Mouse (Mus musculus): ENCODE results near the gene Hoxc11.

DNA sequence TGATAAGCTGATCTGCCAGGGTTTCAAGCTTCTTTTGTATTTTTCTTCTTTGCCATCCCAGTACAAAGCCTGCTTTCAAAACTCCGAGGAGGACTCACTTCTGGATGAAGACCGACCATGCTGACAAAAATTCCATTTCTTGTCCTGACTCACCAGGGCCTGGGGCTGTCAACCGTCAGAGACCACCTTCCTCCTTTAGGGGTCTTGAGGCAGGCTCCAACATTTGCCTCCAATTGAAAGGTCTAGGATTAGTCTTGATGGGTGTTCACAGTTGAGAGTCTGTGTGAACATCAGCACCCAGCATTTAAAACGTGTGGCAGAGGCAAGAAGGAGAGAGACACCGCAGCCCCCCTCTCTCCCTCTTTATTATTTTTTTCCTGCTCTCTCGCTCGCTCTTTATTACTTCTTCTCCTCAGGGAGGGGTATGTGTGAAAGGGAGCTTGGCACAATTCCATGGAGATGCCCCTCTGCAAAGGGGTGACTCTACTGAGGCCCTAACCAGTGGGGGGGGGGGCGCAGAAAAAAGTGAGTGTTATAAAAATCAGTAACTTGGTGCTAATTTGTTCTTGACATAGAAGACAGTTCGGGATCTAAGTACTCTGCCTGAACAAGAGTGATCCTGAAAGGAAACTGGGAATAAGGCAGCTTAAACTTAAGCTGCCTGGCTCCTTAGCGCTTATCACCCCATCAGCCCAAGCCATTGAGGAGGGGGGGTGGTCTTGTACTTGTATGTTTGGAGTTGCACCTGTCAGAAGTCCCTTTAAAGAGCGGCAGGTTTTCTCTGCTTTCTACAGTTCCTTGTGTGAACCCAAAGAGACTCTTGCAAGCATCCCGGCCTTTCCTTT is 34.7 kb upstream of the Hoxc11 start:
- TF ChIP-seq CTCF (IDR thresholded peaks at IDR 0.05; ENCODE audit: control insufficient read depth, insufficient read depth, insufficient read length): no peak
- TF ChIP-seq MYOG (IDR thresholded peaks at IDR 0.05; ENCODE audit: control insufficient read depth, extremely low read depth, insufficient read length): no peak
- no peak for TF ChIP-seq USF1 (IDR thresholded peaks at IDR 0.05; ENCODE audit: low read depth)
- no peak for TF ChIP-seq MAX (IDR thresholded peaks at IDR 0.05)
- no peak for TF ChIP-seq CEBPB (IDR thresholded peaks at IDR 0.05; ENCODE audit: low read depth)
- no peak for TF ChIP-seq MYOD1 (IDR thresholded peaks at IDR 0.05; ENCODE audit: control insufficient read depth, insufficient read length, low read depth)
- TF ChIP-seq FOSL1 (IDR thresholded peaks at IDR 0.05; ENCODE audit: insufficient read depth, low read length, poor library complexity, severe bottlenecking): no peak
